Mouse (Mus musculus) embryonic facial prominence, embryonic 13.5 days (tissue): ENCODE results near the gene Atp8b4. TPM values are rescaled to one million over a fixed set of nuclear protein-coding genes. Genes with fewer than 3 reads are reported as not detected.
A peak's percentile ranks its signal among the peaks of the same experiment; 100 is the strongest.

ENCODE experiments used
- ATAC-seq: fragments of 200-750 bp; cut with Nextera tagmentation; 2 replicates; pipeline ENCODE4 v1.8.0; 2017; ENCODE audit warnings: low read depth; ENCODE audit not compliant: insufficient number of reproducible peaks, insufficient read depth, low FRiP score, low TSS enrichment
- H3K27ac ChIP-seq: fragments of 300-500 bp; sonication (generic); 2 replicates; pipeline ENCODE4 v1.5.1; 2015; ENCODE audit warnings: moderate library complexity, mild to moderate bottlenecking, inconsistent platforms
- H3K27me3 ChIP-seq: fragments of 300-500 bp; sonication (generic); 2 replicates; pipeline ENCODE4 v1.6.1; 2015; ENCODE audit warnings: mild to moderate bottlenecking, inconsistent platforms
- H3K36me3 ChIP-seq: fragments of 300-500 bp; sonication (generic); 2 replicates; pipeline ENCODE4 v1.6.1; 2015; ENCODE audit warnings: mild to moderate bottlenecking, inconsistent platforms
- H3K4me1 ChIP-seq: fragments of 300-500 bp; sonication (generic); 2 replicates; pipeline ENCODE4 v1.6.1; 2015; ENCODE audit warnings: inconsistent platforms
- H3K4me2 ChIP-seq: fragments of 300-500 bp; sonication (generic); 2 replicates; pipeline ENCODE4 v1.6.1; 2015; ENCODE audit warnings: moderate library complexity, mild to moderate bottlenecking, inconsistent platforms
- H3K4me3 ChIP-seq: fragments of 300-500 bp; sonication (generic); 2 replicates; pipeline ENCODE4 v1.5.1; 2015; ENCODE audit warnings: mild to moderate bottlenecking, inconsistent platforms
- H3K9ac ChIP-seq: fragments of 300-500 bp; sonication (generic); 2 replicates; pipeline ENCODE4 v1.6.1; 2015; ENCODE audit warnings: mild to moderate bottlenecking, inconsistent platforms
- H3K9me3 ChIP-seq: fragments of 300-500 bp; sonication (generic); 2 replicates; pipeline ENCODE4 v1.6.1; 2016; ENCODE audit warnings: inconsistent platforms
- WGBS: fragments of 180-500 bp; shearing (Covaris S2); methylation state at CpG from one replicate; pipeline ENCODE4 v1.1.7; 2015; ENCODE audit warnings: mixed read lengths; 5-methylcytosine and 5-hydroxymethylcytosine counted together
- polyA plus RNA-seq: library from polyadenylated mRNA; unstranded; fragments of >200 nt; fragmentation: Nextera tagmentation; extraction: Ambion mirVana; gene quantifications from 2 replicates; pipeline ENCODE4 v1.2.1, GENCODE M21; 2015

The Atp8b4 gene
- polyA plus RNA-seq, 1 experiment from 2014 or later: 0.63 TPM

GRCm38 (mm10) chr2:126351811-126352210, 148.7 kb downstream of the Atp8b4 start:
- Histone ChIP-seq H3K36me3 (no peaks in the 10 kb centered on the region), H3K27ac (no peak overlapping the region), H3K27me3 (no peaks in the 10 kb centered on the region), H3K9ac (no peak overlapping the region), H3K9me3 (no peaks in the 10 kb centered on the region), H3K4me1 (peaks cover 2% of the 10 kb centered on the region; the same call in 1 of the 2 replicates), H3K4me2 (no peak overlapping the region), H3K4me3 (no peak overlapping the region)
- 71% methylated on average over 1 of the region's 1 CpGs for WGBS
- ATAC-seq: no peak

GRCm38 (mm10) chr2:126343026-126343593, 157.4 kb downstream of the Atp8b4 start:
- H3K4me3 ChIP-seq: no peak overlapping the region
- no peak for ATAC-seq

DNA sequence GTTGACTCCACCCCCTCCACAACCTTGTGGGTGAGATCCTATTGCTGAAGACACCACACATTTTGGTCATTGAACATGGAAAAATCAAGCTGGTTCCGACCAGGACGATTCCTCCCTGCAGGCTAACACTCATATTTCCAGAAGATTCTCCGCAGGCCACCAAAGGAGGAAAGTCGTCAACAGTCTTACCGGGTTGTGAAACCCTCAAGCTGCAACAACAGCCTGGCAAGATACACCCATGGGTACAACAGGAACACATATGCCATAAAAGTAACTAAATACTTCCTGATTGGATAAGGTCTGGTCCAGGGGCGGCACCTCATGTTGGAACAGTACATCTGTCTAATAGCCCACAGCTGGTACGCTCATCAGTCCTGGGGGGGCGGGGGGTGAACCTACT, 159.0 kb downstream of the Atp8b4 start:
- no peaks in the 10 kb centered on the region for H3K36me3 ChIP-seq
- no peaks in the 10 kb centered on the region for H3K9me3 ChIP-seq
- H3K9ac ChIP-seq: no peak overlapping the region
- H3K4me2 ChIP-seq: no peak overlapping the region
- no peak overlapping the region for H3K4me3 ChIP-seq
- no peaks in the 10 kb centered on the region for H3K27me3 ChIP-seq
- 87% methylated on average over 8 of the region's 8 CpGs for WGBS
- no peaks in the 10 kb centered on the region for H3K4me1 ChIP-seq
- no peak overlapping the region for H3K27ac ChIP-seq
- no peak for ATAC-seq

More at GRCm38 (mm10) chr2:126343026-126343593, 157.4 kb downstream of the Atp8b4 start:
- H3K4me2 ChIP-seq: no peak overlapping the region
- H3K27ac ChIP-seq: no peak overlapping the region
- H3K4me1 ChIP-seq: no peaks in the 10 kb centered on the region
- WGBS: 78% methylated on average over 3 of the region's 3 CpGs
- H3K9ac ChIP-seq: no peak overlapping the region
- H3K27me3 ChIP-seq: no peaks in the 10 kb centered on the region
- no peaks in the 10 kb centered on the region for H3K9me3 ChIP-seq
- H3K36me3 ChIP-seq: no peaks in the 10 kb centered on the region

- H3K4me2 ChIP-seq: no peak overlapping the region
- H3K4me3 ChIP-seq: no peak overlapping the region
- WGBS: 70% methylated on average over 7 of the region's 7 CpGs
- no peak for ATAC-seq
- H3K4me1 ChIP-seq: no peaks in the 10 kb centered on the region
- no peaks in the 10 kb centered on the region for H3K27me3 ChIP-seq
- no peak overlapping the region for H3K27ac ChIP-seq
- no peak overlapping the region for H3K9ac ChIP-seq
- H3K36me3 ChIP-seq: no peaks in the 10 kb centered on the region
- no peaks in the 10 kb centered on the region for H3K9me3 ChIP-seq
Observed at GRCm38 (mm10) chr2:126340201-126340600, 160.3 kb downstream of the Atp8b4 start.

DNA sequence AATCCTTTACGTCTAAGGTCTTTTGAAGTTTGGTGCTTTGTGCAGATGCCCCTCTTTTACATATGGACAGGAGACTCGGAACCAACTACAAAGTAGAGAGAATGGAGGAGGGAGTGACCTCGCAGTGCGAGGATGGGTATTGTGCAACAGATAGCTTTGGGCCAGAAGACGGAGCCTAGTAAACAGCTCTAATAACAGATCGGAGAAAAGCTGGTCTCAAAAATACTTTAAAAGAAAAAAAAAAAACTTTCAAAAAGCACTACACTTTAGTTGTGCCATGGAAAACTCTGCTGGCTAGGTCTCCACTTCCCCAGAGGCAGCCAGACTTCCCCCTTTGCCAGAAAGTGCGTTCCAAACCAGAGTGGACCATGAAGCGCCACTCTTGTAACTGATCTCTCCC, 161.0 kb downstream of the Atp8b4 start:
- Histone ChIP-seq H3K9ac (no peak overlapping the region), H3K36me3 (no peaks in the 10 kb centered on the region), H3K27ac (no peak overlapping the region), H3K27me3 (no peaks in the 10 kb centered on the region), H3K4me2 (no peak overlapping the region), H3K4me1 (no peaks in the 10 kb centered on the region), H3K9me3 (no peaks in the 10 kb centered on the region), H3K4me3 (no peak overlapping the region)
- ATAC-seq: no peak
- 74% methylated on average over 8 of the region's 8 CpGs for WGBS

- no peak for ATAC-seq
- no peaks in the 10 kb centered on the region for H3K4me1 ChIP-seq
- H3K27me3 ChIP-seq: no peaks in the 10 kb centered on the region
- no peaks in the 10 kb centered on the region for H3K9me3 ChIP-seq
- no peak overlapping the region for H3K9ac ChIP-seq
- no peak overlapping the region for H3K4me2 ChIP-seq
- 87% methylated on average over 5 of the region's 5 CpGs for WGBS
- no peak overlapping the region for H3K4me3 ChIP-seq
- H3K36me3 ChIP-seq: no peaks in the 10 kb centered on the region
- H3K27ac ChIP-seq: no peak overlapping the region
Observed at GRCm38 (mm10) chr2:126337143-126337542, 163.3 kb downstream of the Atp8b4 start.

- Histone ChIP-seq H3K9ac (no peak overlapping the region), H3K9me3 (no peaks in the 10 kb centered on the region), H3K27me3 (no peaks in the 10 kb centered on the region), H3K36me3 (no peaks in the 10 kb centered on the region), H3K4me3 (no peak overlapping the region), H3K4me2 (no peak overlapping the region), H3K4me1 (no peaks in the 10 kb centered on the region), H3K27ac (no peak overlapping the region)
- WGBS: 91% methylated on average over 3 of the region's 3 CpGs
- no peak for ATAC-seq
Observed at GRCm38 (mm10) chr2:126331794-126332193, 168.7 kb downstream of the Atp8b4 start.

- peak overlapping the region; percentile 32 for H3K4me2 ChIP-seq
Observed at GRCm38 (mm10) chr2:126323206-126323605, 177.3 kb downstream of the Atp8b4 start.

GRCm38 (mm10) chr2:126322631-126323031, 177.8 kb downstream of the Atp8b4 start:
- 49% methylated on average over 15 of the region's 15 CpGs for WGBS
- H3K4me3 ChIP-seq: no peak overlapping the region
- ATAC-seq: no peak
- no peaks in the 10 kb centered on the region for H3K36me3 ChIP-seq
- H3K9me3 ChIP-seq: no peaks in the 10 kb centered on the region
- peaks cover 3% of the 10 kb centered on the region; the same call in 1 of the 2 replicates for H3K4me1 ChIP-seq
- H3K4me2 ChIP-seq: peak overlapping the region; percentile 32
- H3K27me3 ChIP-seq: no peaks in the 10 kb centered on the region
- no peak overlapping the region for H3K9ac ChIP-seq
- H3K27ac ChIP-seq: no peak overlapping the region

More at GRCm38 (mm10) chr2:126323206-126323605, 177.3 kb downstream of the Atp8b4 start:
- Histone ChIP-seq H3K36me3 (no peaks in the 10 kb centered on the region), H3K9ac (no peak overlapping the region), H3K9me3 (no peaks in the 10 kb centered on the region), H3K27me3 (no peaks in the 10 kb centered on the region), H3K27ac (no peak overlapping the region), H3K4me3 (no peak overlapping the region), H3K4me1 (peaks cover 3% of the 10 kb centered on the region; the same call in 1 of the 2 replicates)
- ATAC-seq: no peak
- WGBS: 64% methylated on average over 7 of the region's 7 CpGs

DNA sequence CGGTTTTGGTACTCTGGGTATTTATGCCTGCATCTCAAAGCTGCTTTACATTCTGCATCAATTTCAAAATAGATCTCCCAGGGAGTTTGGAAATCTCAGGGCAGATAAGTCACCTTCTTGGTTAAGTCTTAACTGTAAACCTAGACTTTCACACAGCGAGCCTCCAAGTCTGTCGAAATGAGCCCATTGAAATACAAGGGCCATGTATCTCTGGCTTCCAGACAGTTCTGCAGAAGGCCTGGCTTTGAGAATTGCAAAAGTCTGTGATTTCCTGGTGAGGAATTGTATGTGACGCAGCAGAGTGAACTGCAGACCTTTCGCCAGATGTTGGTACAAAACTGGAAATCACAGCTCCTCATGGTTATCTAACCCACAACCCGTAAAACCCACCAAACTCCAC, 182.4 kb downstream of the Atp8b4 start:
- no peak for ATAC-seq
- 69% methylated on average over 6 of the region's 6 CpGs for WGBS
- Histone ChIP-seq H3K9ac (no peak overlapping the region), H3K4me1 (peaks cover 3% of the 10 kb centered on the region; the same call in 1 of the 2 replicates), H3K4me3 (no peak overlapping the region), H3K27ac (no peak overlapping the region), H3K9me3 (no peaks in the 10 kb centered on the region), H3K36me3 (no peaks in the 10 kb centered on the region), H3K27me3 (no peaks in the 10 kb centered on the region), H3K4me2 (no peak overlapping the region)

DNA sequence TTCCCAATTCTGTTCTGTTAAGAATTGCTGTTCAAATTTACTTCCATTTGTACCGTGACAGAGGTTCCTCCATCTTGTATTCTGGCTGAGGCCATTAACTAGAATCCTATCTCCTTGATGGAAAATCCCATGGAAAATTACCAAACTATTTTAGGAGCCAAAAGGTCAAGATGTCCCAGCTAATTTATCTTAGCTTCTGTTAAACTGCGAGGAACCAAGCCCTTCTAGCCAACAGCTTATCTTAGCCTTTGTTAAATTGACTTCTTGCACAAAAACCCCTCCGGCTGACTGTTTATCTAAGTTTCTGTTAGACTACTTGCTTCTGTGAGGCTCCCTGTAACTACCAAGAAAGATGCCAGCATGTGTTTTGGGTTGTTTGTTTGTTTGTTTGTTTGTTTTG, 183.5 kb downstream of the Atp8b4 start:
- Histone ChIP-seq H3K4me1 (no peaks in the 10 kb centered on the region), H3K9me3 (no peaks in the 10 kb centered on the region), H3K4me3 (no peak overlapping the region), H3K36me3 (no peaks in the 10 kb centered on the region), H3K27me3 (no peaks in the 10 kb centered on the region), H3K27ac (no peak overlapping the region), H3K4me2 (no peak overlapping the region), H3K9ac (no peak overlapping the region)
- 74% methylated on average over 3 of the region's 3 CpGs for WGBS
- ATAC-seq: no peak

GRCm38 (mm10) chr2:126316346-126316745, 184.1 kb downstream of the Atp8b4 start:
- Histone ChIP-seq H3K4me3 (no peak overlapping the region), H3K27ac (no peak overlapping the region), H3K4me1 (no peaks in the 10 kb centered on the region), H3K27me3 (no peaks in the 10 kb centered on the region), H3K9me3 (no peaks in the 10 kb centered on the region), H3K4me2 (no peak overlapping the region), H3K9ac (no peak overlapping the region), H3K36me3 (no peaks in the 10 kb centered on the region)
- no peak for ATAC-seq
- 87% methylated on average over 2 of the region's 2 CpGs for WGBS
